Mouse (Mus musculus): ENCODE data around the gene Rdh7. TPM values are rescaled to one million over a fixed set of nuclear protein-coding genes. Genes with fewer than 3 reads are reported as not detected.
"Not testable (repeated sequence)": the region's sequence is repeated elsewhere in the genome, so short reads cannot be mapped to it uniquely, and the experiment has no call there.

Rdh7 gene
- polyA plus RNA-seq, 2 experiments from 2014 or later, result not detected

- ATAC-seq, result not testable (repeated sequence)
Measured at GRCm38 (mm10) chr10:127893163-127894022, 4.8 kb upstream of the Rdh7 start.

GRCm38 (mm10) chr10:127891481-127891880, 2.9 kb upstream of the Rdh7 start:
- ATAC-seq, result no peak

GRCm38 (mm10) chr10:127886971-127887370, 1.6 kb downstream of the Rdh7 start:
- no peak for ATAC-seq

GRCm38 (mm10) chr10:127886551-127886950, 2.1 kb downstream of the Rdh7 start:
- no peak for ATAC-seq

- no peak for ATAC-seq
Measured at GRCm38 (mm10) chr10:127881041-127881440, 7.6 kb downstream of the Rdh7 start.

GRCm38 (mm10) chr10:127879155-127879688, 9.4 kb downstream of the Rdh7 start:
- no peak for ATAC-seq

- ATAC-seq, result no peak
Measured at GRCm38 (mm10) chr10:127878262-127879057, 10.2 kb downstream of the Rdh7 start.

- no peak for ATAC-seq
Measured at GRCm38 (mm10) chr10:127877681-127878080, 10.9 kb downstream of the Rdh7 start.

- ATAC-seq, result no peak
Measured at GRCm38 (mm10) chr10:127872484-127872883, 16.1 kb downstream of the Rdh7 start.

GRCm38 (mm10) chr10:127866232-127866631, 22.4 kb downstream of the Rdh7 start, which contains the start of gene Rdh16f2:
Gene Rdh16f2, plus strand, starts transcription at chr10:127866474.
- ATAC-seq, result no peak

GRCm38 (mm10) chr10:127864931-127865330, 23.7 kb downstream of the Rdh7 start:
- ATAC-seq, result no peak

GRCm38 (mm10) chr10:127856376-127856775, 32.2 kb downstream of the Rdh7 start:
- no peak for ATAC-seq

- no peak for ATAC-seq
Measured at GRCm38 (mm10) chr10:127849628-127850027, 39.0 kb downstream of the Rdh7 start, which contains the start of gene Rdh19. Gene Rdh19, plus strand, starts transcription at chr10:127849928.

- ATAC-seq, result no peak
Measured at GRCm38 (mm10) chr10:127848089-127848488, 40.5 kb downstream of the Rdh7 start.

GRCm38 (mm10) chr10:127845945-127846344, 42.7 kb downstream of the Rdh7 start:
- ATAC-seq, result not testable (repeated sequence)

GRCm38 (mm10) chr10:127840776-127841175, 47.8 kb downstream of the Rdh7 start:
- ATAC-seq, result no peak

GRCm38 (mm10) chr10:127838539-127838938, 50.1 kb downstream of the Rdh7 start:
- ATAC-seq, result no peak

- not testable (repeated sequence) for ATAC-seq
Measured at GRCm38 (mm10) chr10:127837793-127838192, 50.8 kb downstream of the Rdh7 start.

GRCm38 (mm10) chr10:127835292-127835691, 53.3 kb downstream of the Rdh7 start:
- ATAC-seq, result no peak

- ATAC-seq, result not testable (repeated sequence)
Measured at GRCm38 (mm10) chr10:127834186-127834585, 54.4 kb downstream of the Rdh7 start.
